Mouse (Mus musculus) intestine, postnatal 0 days (tissue): Measurements from ENCODE around the gene Igsf21. TPM values are rescaled to one million over a fixed set of nuclear protein-coding genes. Genes with fewer than 3 reads are reported as not detected.

Experiments
- ATAC-seq: fragments of 200-750 bp; cut with Nextera tagmentation; 2 replicates; pipeline ENCODE4 v1.8.0; 2017; ENCODE audit warnings: mild to moderate bottlenecking, moderate TSS enrichment, moderate library complexity
- H3K27ac ChIP-seq: fragments of 300-500 bp; sonication (generic); 2 replicates; pipeline ENCODE4 v1.5.1; 2014; ENCODE audit warnings: mild to moderate bottlenecking, low read depth, low read length, moderate library complexity
- H3K27me3 ChIP-seq: fragments of 300-500 bp; sonication (generic); replicated peaks from 2 replicates; pipeline ENCODE4 v1.6.1; 2014; ENCODE audit warnings: low read length, mixed read lengths; ENCODE audit not compliant: control insufficient read depth, insufficient read depth
- H3K36me3 ChIP-seq: fragments of 300-500 bp; sonication (generic); 2 replicates; pipeline ENCODE4 v1.6.1; 2014; ENCODE audit warnings: mild to moderate bottlenecking, moderate library complexity; ENCODE audit not compliant: control insufficient read depth, insufficient read depth
- H3K4me1 ChIP-seq: fragments of 300-500 bp; sonication (generic); replicated peaks from 2 replicates; pipeline ENCODE4 v1.6.1; 2014; ENCODE audit warnings: antibody characterized with exemption, low read length, mixed read lengths; ENCODE audit not compliant: control insufficient read depth, insufficient read depth
- H3K4me2 ChIP-seq: fragments of 300-500 bp; sonication (generic); replicated peaks from 2 replicates; pipeline ENCODE4 v1.6.1; 2014; ENCODE audit warnings: low read depth, mild to moderate bottlenecking, moderate library complexity
- H3K4me3 ChIP-seq: fragments of 300-500 bp; sonication (generic); 2 replicates; pipeline ENCODE4 v1.5.1; 2014; ENCODE audit warnings: low read depth, low read length
- H3K9ac ChIP-seq: fragments of 300-500 bp; sonication (generic); 2 replicates; pipeline ENCODE4 v1.6.1; 2014; ENCODE audit warnings: mild to moderate bottlenecking, low read depth, low read length
- H3K9me3 ChIP-seq: fragments of 300-500 bp; sonication (generic); 2 replicates; pipeline ENCODE4 v1.6.1; 2016; ENCODE audit warnings: mixed run types; ENCODE audit not compliant: control insufficient read depth
- CTCF ChIP-seq: sonication (generic); IDR thresholded peaks from 2 replicates; pipeline ENCODE4 v1.5.1; 2016; ENCODE audit warnings: low read depth, mild to moderate bottlenecking, control low read depth, antibody characterized with exemption, moderate library complexity
- WGBS: fragments of 180-500 bp; shearing (Covaris S2); extraction: QIAGEN DNeasy Blood & Tissue Kit; methylation state at CpG from one replicate; pipeline ENCODE4 v1.1.7; 2014; 5-methylcytosine and 5-hydroxymethylcytosine counted together
- polyA plus RNA-seq: library from polyadenylated mRNA; unstranded; fragments of >200 nt; fragmentation: Nextera tagmentation; extraction: Ambion mirVana; gene quantifications from 2 replicates; pipeline ENCODE4 v1.2.1, GENCODE M21; 2015

The Igsf21 gene
- polyA plus RNA-seq, 1 experiment from 2014 or later: 0.93 TPM

- Histone ChIP-seq H3K27ac (no peak overlapping the region), H3K9ac (no peak overlapping the region), H3K4me3 (no peak overlapping the region), H3K9me3 (no peaks in the 10 kb centered on the region), H3K36me3 (no peaks in the 10 kb centered on the region), H3K27me3 (peaks cover 12% of the 10 kb centered on the region; the same call in 1 of the 2 replicates), H3K4me2 (no peak overlapping the region), H3K4me1 (no peaks in the 10 kb centered on the region)
- TF ChIP-seq CTCF: peak; percentile 85
- no peak for ATAC-seq
- WGBS: 38% methylated on average over 7 of the region's 7 CpGs
Observed at GRCm38 (mm10) chr4:140033394-140033793, 213.2 kb downstream of the Igsf21 start.

- Histone ChIP-seq H3K27ac (no peak overlapping the region), H3K4me3 (no peak overlapping the region), H3K36me3 (no peaks in the 10 kb centered on the region), H3K4me2 (no peak overlapping the region), H3K27me3 (no peaks in the 10 kb centered on the region), H3K4me1 (no peaks in the 10 kb centered on the region), H3K9ac (no peak overlapping the region), H3K9me3 (no peaks in the 10 kb centered on the region)
- ATAC-seq: no peak
- 49% methylated on average over 6 of the region's 6 CpGs for whole genome bisulfite sequencing
- peak; percentile 72 for TF ChIP-seq CTCF
Observed at GRCm38 (mm10) chr4:140030415-140030814, 216.2 kb downstream of the Igsf21 start.

GRCm38 (mm10) chr4:140030040-140030386 lies 216.6 kb downstream of the Igsf21 start:
- Histone ChIP-seq H3K9ac (no peak overlapping the region), H3K9me3 (no peaks in the 10 kb centered on the region), H3K4me2 (no peak overlapping the region), H3K36me3 (no peaks in the 10 kb centered on the region), H3K4me3 (no peak overlapping the region), H3K27me3 (no peaks in the 10 kb centered on the region), H3K27ac (no peak overlapping the region), H3K4me1 (no peaks in the 10 kb centered on the region)
- no peak for ATAC-seq
- no peak for TF ChIP-seq CTCF
- 38% methylated on average over 5 of the region's 5 CpGs for WGBS

- H3K4me1 ChIP-seq: no peaks in the 10 kb centered on the region
Observed at GRCm38 (mm10) chr4:140029324-140030039, 217.1 kb downstream of the Igsf21 start.

GRCm38 (mm10) chr4:140023833-140024232 lies 222.8 kb downstream of the Igsf21 start:
- no peak for ATAC-seq
- H3K36me3 ChIP-seq: no peaks in the 10 kb centered on the region
- H3K27me3 ChIP-seq: no peaks in the 10 kb centered on the region
- no peak for TF ChIP-seq CTCF
- no peak overlapping the region for H3K9ac ChIP-seq
- no peaks in the 10 kb centered on the region for H3K9me3 ChIP-seq
- H3K4me1 ChIP-seq: no peaks in the 10 kb centered on the region
- no peak overlapping the region for H3K4me2 ChIP-seq
- H3K4me3 ChIP-seq: no peak overlapping the region
- no peak overlapping the region for H3K27ac ChIP-seq
- 72% methylated on average over 6 of the region's 6 CpGs for WGBS

More at GRCm38 (mm10) chr4:140029324-140030039, 217.1 kb downstream of the Igsf21 start:
- Histone ChIP-seq H3K4me2 (no peak overlapping the region), H3K9ac (no peak overlapping the region), H3K4me3 (no peak overlapping the region), H3K27ac (no peak overlapping the region), H3K9me3 (no peaks in the 10 kb centered on the region), H3K27me3 (no peaks in the 10 kb centered on the region), H3K36me3 (no peaks in the 10 kb centered on the region)
- 58% methylated on average over 9 of the region's 9 CpGs for WGBS
- TF ChIP-seq CTCF: no peak
- ATAC-seq: no peak

DNA sequence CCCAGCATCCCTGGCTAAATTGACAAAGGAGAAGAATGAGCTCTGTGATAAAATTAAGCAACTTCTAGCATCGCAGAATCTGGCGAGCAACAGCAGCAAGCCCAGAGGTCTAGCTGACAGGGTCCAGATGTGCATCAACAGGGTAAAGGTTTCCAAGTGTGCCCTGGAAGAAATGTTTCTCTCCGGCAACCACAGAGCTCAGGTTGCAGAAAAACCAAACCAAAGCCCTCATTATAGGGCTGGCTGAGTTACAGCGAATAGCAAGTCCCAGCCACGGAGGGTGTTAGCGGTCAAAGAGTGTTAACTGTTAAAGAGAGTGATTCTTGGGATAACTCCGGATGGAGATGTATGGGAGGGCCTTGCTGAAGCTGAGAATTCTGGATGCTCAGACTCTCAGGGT lies 230.7 kb downstream of the Igsf21 start:
- no peak overlapping the region for H3K4me3 ChIP-seq
- WGBS: 53% methylated on average over 7 of the region's 7 CpGs
- H3K9ac ChIP-seq: no peak overlapping the region
- H3K27ac ChIP-seq: no peak overlapping the region
- H3K4me2 ChIP-seq: no peak overlapping the region
- no peaks in the 10 kb centered on the region for H3K4me1 ChIP-seq
- H3K9me3 ChIP-seq: no peaks in the 10 kb centered on the region
- no peaks in the 10 kb centered on the region for H3K36me3 ChIP-seq
- H3K27me3 ChIP-seq: no peaks in the 10 kb centered on the region
- no peak for TF ChIP-seq CTCF
- no peak for ATAC-seq
